Mouse (Mus musculus): ENCODE data around the gene Ehd4. TPM values are rescaled to one million over a fixed set of nuclear protein-coding genes. Genes with fewer than 3 reads are reported as not detected.

Gene Ehd4
- total RNA-seq, 1 experiment, result 19.4 TPM

DNA sequence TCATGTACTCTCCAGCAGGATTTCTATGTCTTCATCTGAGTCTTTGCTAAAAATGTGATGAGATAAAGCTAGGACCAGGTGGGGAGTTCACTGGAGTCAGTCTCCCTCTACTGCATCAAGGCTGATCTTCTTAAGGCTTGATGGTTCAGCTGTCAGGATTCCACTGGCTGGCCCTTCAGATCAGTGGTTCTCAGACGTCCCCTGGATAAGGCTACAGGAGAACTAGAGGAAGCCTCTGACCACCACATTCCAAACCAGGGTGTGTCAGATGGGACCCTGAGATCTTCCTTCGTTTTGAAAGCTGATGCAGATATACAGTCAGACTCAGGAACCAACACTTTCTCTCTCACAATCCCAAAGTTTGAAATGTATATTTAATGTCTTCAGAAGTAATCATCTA is 7.0 kb downstream of the Ehd4 start:
- no peaks in the 10 kb centered on the region for H3K4me1 ChIP-seq (ENCODE audit: control insufficient read depth in 2 of 2, insufficient read depth in 2 of 2, low read length in 2 of 2, poor library complexity in 1 of 2)
- no peaks in the 10 kb centered on the region for H3K9me3 ChIP-seq (ENCODE audit: control insufficient read depth, insufficient read depth, low read depth, low read length)
- no peak overlapping the region for H3K27ac ChIP-seq (ENCODE audit: insufficient read depth, low read depth, low read length, poor library complexity, severe bottlenecking)
- in situ Hi-C loops (cut with MboI; ENCODE audit: low sequenced_read_pairs in 2 of 2, unreplicated experiment in 2 of 2), result no loop called here
- H3K4me3 ChIP-seq (ENCODE audit: insufficient read depth in 1 of 2, low read depth in 1 of 2, low read length in 2 of 2, poor library complexity in 1 of 2, severe bottlenecking in 1 of 2), result no peak overlapping the region
- TF ChIP-seq MAFK (IDR thresholded peaks at IDR 0.05; ENCODE audit: insufficient read depth, low read depth, low read length) (no peak), ZNF384 (IDR thresholded peaks at IDR 0.05; ENCODE audit: low read depth, low read length) (no peak), HCFC1 (IDR thresholded peaks at IDR 0.05; ENCODE audit: borderline replicate concordance, insufficient read depth, low read length) (no peak), ZC3H11A (IDR thresholded peaks at IDR 0.05; ENCODE audit: borderline replicate concordance, low read depth, low read length) (no peak), CHD2 (IDR thresholded peaks at IDR 0.05; ENCODE audit: low read depth, low read length) (no peak)
- DNase-seq (ENCODE audit: low read depth, low spot score), result no peak
- H3K9ac ChIP-seq (ENCODE audit: insufficient read depth, low read depth, low read length, poor library complexity, severe bottlenecking), result no peak overlapping the region
- no peaks in the 10 kb centered on the region; the same call in 1 of the 2 replicates for H3K36me3 ChIP-seq (ENCODE audit: control insufficient read depth, insufficient read depth, low read length, poor library complexity, severe bottlenecking)

DNA sequence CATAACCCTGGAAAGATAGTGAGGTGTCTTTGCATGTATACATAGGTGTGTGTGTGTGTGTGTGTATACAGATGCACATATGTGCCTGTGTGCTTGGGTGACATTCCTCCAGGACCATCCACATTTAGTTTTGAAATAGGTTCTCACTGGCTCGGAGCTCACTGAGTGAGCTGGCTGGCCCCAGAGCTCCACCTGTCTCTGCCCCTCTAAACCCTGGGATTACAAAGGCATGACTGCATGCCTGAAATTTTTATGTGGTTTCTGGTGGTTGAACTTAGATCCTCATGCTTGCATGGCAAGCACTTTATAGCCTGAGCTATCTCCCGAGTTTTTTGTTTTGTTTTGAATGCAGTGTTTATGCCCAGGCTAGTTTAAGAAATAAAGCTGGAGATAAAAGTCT is 7.9 kb downstream of the Ehd4 start:
- Histone ChIP-seq H3K9ac (ENCODE audit: insufficient read depth, low read depth, low read length, poor library complexity, severe bottlenecking) (no peak overlapping the region), H3K36me3 (ENCODE audit: control insufficient read depth, insufficient read depth, low read length, poor library complexity, severe bottlenecking) (no peaks in the 10 kb centered on the region; the same call in 1 of the 2 replicates), H3K9me3 (ENCODE audit: control insufficient read depth, insufficient read depth, low read depth, low read length) (no peaks in the 10 kb centered on the region), H3K4me3 (ENCODE audit: insufficient read depth in 1 of 2, low read depth in 1 of 2, low read length in 2 of 2, poor library complexity in 1 of 2, severe bottlenecking in 1 of 2) (no peak overlapping the region), H3K27ac (ENCODE audit: insufficient read depth, low read depth, low read length, poor library complexity, severe bottlenecking) (no peak overlapping the region), H3K4me1 (ENCODE audit: control insufficient read depth in 2 of 2, insufficient read depth in 2 of 2, low read length in 2 of 2, poor library complexity in 1 of 2) (no peaks in the 10 kb centered on the region)
- in situ Hi-C loops (cut with MboI; ENCODE audit: low sequenced_read_pairs in 2 of 2, unreplicated experiment in 2 of 2), result no loop called here
- no peak for TF ChIP-seq ZNF384 (IDR thresholded peaks at IDR 0.05; ENCODE audit: low read depth, low read length)
- no peak for TF ChIP-seq CHD2 (IDR thresholded peaks at IDR 0.05; ENCODE audit: low read depth, low read length)
- TF ChIP-seq HCFC1 (IDR thresholded peaks at IDR 0.05; ENCODE audit: borderline replicate concordance, insufficient read depth, low read length), result no peak
- TF ChIP-seq MAFK (IDR thresholded peaks at IDR 0.05; ENCODE audit: insufficient read depth, low read depth, low read length), result no peak
- TF ChIP-seq ZC3H11A (IDR thresholded peaks at IDR 0.05; ENCODE audit: borderline replicate concordance, low read depth, low read length), result no peak
- DNase-seq (ENCODE audit: low read depth, low spot score), result no peak

GRCm38 (mm10) chr2:120144390-120144789 is 10.0 kb downstream of the Ehd4 start:
- DNase-seq (ENCODE audit: low read depth, low spot score), result no peak
- no peak overlapping the region for H3K27ac ChIP-seq (ENCODE audit: insufficient read depth, low read depth, low read length, poor library complexity, severe bottlenecking)
- H3K4me3 ChIP-seq (ENCODE audit: insufficient read depth in 1 of 2, low read depth in 1 of 2, low read length in 2 of 2, poor library complexity in 1 of 2, severe bottlenecking in 1 of 2), result no peak overlapping the region
- peaks cover 2% of the 10 kb centered on the region for H3K36me3 ChIP-seq (ENCODE audit: control insufficient read depth, insufficient read depth, low read length, poor library complexity, severe bottlenecking)
- H3K9me3 ChIP-seq (ENCODE audit: control insufficient read depth, insufficient read depth, low read depth, low read length), result no peaks in the 10 kb centered on the region
- no peaks in the 10 kb centered on the region for H3K4me1 ChIP-seq (ENCODE audit: control insufficient read depth in 2 of 2, insufficient read depth in 2 of 2, low read length in 2 of 2, poor library complexity in 1 of 2)
- in situ Hi-C loops (cut with MboI; ENCODE audit: low sequenced_read_pairs in 2 of 2, unreplicated experiment in 2 of 2), result no loop called here
- TF ChIP-seq CHD2 (IDR thresholded peaks at IDR 0.05; ENCODE audit: low read depth, low read length) (no peak), ZC3H11A (IDR thresholded peaks at IDR 0.05; ENCODE audit: borderline replicate concordance, low read depth, low read length) (no peak), HCFC1 (IDR thresholded peaks at IDR 0.05; ENCODE audit: borderline replicate concordance, insufficient read depth, low read length) (no peak), MAFK (IDR thresholded peaks at IDR 0.05; ENCODE audit: insufficient read depth, low read depth, low read length) (no peak), ZNF384 (IDR thresholded peaks at IDR 0.05; ENCODE audit: low read depth, low read length) (no peak)
- H3K9ac ChIP-seq (ENCODE audit: insufficient read depth, low read depth, low read length, poor library complexity, severe bottlenecking), result no peak overlapping the region

DNA sequence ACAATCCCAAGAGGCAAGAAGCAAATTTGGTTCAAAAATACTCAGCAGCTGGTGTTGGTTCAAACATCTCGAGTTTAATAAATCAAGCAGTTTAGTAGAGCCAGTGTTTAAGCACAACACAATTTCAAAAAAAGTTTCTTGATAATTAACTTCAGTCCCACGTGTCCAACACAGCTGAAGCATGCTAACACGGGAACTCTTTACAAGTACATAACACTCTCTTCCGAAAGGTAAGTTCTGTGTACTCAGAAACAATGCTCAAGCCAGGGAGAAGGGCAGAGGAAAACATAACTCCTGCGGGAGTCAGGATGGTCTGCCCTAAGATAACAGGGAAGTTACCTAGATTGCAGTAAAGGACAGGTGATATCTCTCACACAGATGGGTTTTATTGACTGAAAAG is 12.1 kb downstream of the Ehd4 start:
- H3K36me3 ChIP-seq (ENCODE audit: control insufficient read depth, insufficient read depth, low read length, poor library complexity, severe bottlenecking), result peaks cover 2% of the 10 kb centered on the region
- TF ChIP-seq ZC3H11A (IDR thresholded peaks at IDR 0.05; ENCODE audit: borderline replicate concordance, low read depth, low read length) (no peak), MAFK (IDR thresholded peaks at IDR 0.05; ENCODE audit: insufficient read depth, low read depth, low read length) (no peak), CHD2 (IDR thresholded peaks at IDR 0.05; ENCODE audit: low read depth, low read length) (no peak), HCFC1 (IDR thresholded peaks at IDR 0.05; ENCODE audit: borderline replicate concordance, insufficient read depth, low read length) (no peak), ZNF384 (IDR thresholded peaks at IDR 0.05; ENCODE audit: low read depth, low read length) (no peak)
- H3K9me3 ChIP-seq (ENCODE audit: control insufficient read depth, insufficient read depth, low read depth, low read length), result no peaks in the 10 kb centered on the region
- H3K4me1 ChIP-seq (ENCODE audit: control insufficient read depth in 2 of 2, insufficient read depth in 2 of 2, low read length in 2 of 2, poor library complexity in 1 of 2), result no peaks in the 10 kb centered on the region
- no peak overlapping the region for H3K27ac ChIP-seq (ENCODE audit: insufficient read depth, low read depth, low read length, poor library complexity, severe bottlenecking)
- no peak for DNase-seq (ENCODE audit: low read depth, low spot score)
- in situ Hi-C loops (cut with MboI; ENCODE audit: low sequenced_read_pairs in 2 of 2, unreplicated experiment in 2 of 2), result no loop called here
- no peak overlapping the region for H3K9ac ChIP-seq (ENCODE audit: insufficient read depth, low read depth, low read length, poor library complexity, severe bottlenecking)
- H3K4me3 ChIP-seq (ENCODE audit: insufficient read depth in 1 of 2, low read depth in 1 of 2, low read length in 2 of 2, poor library complexity in 1 of 2, severe bottlenecking in 1 of 2), result no peak overlapping the region

DNA sequence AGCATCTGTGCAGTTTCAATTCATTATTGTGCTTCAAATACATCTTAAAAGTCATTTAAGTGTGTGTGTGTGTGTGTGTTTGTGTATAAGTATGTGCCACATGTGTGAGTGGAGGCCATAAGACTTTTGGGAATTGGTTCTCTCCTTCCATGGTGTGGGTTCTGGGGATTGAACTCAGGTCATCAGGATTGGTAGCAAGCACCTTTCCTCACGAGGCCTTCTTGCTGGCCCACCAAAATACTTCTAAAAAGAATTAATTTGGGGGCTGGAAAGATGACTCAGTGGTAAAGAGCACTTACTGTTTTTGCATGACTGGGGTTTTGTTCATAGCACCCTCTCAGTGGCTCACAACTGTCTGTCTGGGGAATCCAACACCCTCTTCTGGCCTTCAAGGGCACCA is 12.7 kb downstream of the Ehd4 start:
- Histone ChIP-seq H3K9ac (ENCODE audit: insufficient read depth, low read depth, low read length, poor library complexity, severe bottlenecking) (no peak overlapping the region), H3K36me3 (ENCODE audit: control insufficient read depth, insufficient read depth, low read length, poor library complexity, severe bottlenecking) (peaks cover 2% of the 10 kb centered on the region), H3K27ac (ENCODE audit: insufficient read depth, low read depth, low read length, poor library complexity, severe bottlenecking) (no peak overlapping the region), H3K4me1 (ENCODE audit: control insufficient read depth in 2 of 2, insufficient read depth in 2 of 2, low read length in 2 of 2, poor library complexity in 1 of 2) (no peaks in the 10 kb centered on the region), H3K9me3 (ENCODE audit: control insufficient read depth, insufficient read depth, low read depth, low read length) (no peaks in the 10 kb centered on the region), H3K4me3 (ENCODE audit: insufficient read depth in 1 of 2, low read depth in 1 of 2, low read length in 2 of 2, poor library complexity in 1 of 2, severe bottlenecking in 1 of 2) (no peak overlapping the region)
- in situ Hi-C loops (cut with MboI; ENCODE audit: low sequenced_read_pairs in 2 of 2, unreplicated experiment in 2 of 2), result no loop called here
- TF ChIP-seq MAFK (IDR thresholded peaks at IDR 0.05; ENCODE audit: insufficient read depth, low read depth, low read length) (no peak), ZC3H11A (IDR thresholded peaks at IDR 0.05; ENCODE audit: borderline replicate concordance, low read depth, low read length) (no peak), ZNF384 (IDR thresholded peaks at IDR 0.05; ENCODE audit: low read depth, low read length) (no peak), HCFC1 (IDR thresholded peaks at IDR 0.05; ENCODE audit: borderline replicate concordance, insufficient read depth, low read length) (no peak), CHD2 (IDR thresholded peaks at IDR 0.05; ENCODE audit: low read depth, low read length) (no peak)
- DNase-seq (ENCODE audit: low read depth, low spot score), result no peak

All from ES-E14 (cell line).